Mouse (Mus musculus) layer of hippocampus, postnatal 10 days (tissue): ENCODE results near the gene Gm28041. TPM values are rescaled to one million over a fixed set of nuclear protein-coding genes. Genes with fewer than 3 reads are reported as not detected.
"Not testable (repeated sequence)": the region's sequence is repeated elsewhere in the genome, so short reads cannot be mapped to it uniquely, and the experiment has no call there.

Experiments used
- DNase-seq, 2 experiments: peaks; one replicate each; pipeline ENCODE4 v3.0.0; 2021; ENCODE audit warnings: low spot score in 2 of 2
- long read RNA-seq: library from polyadenylated mRNA; stranded (forward); transcript quantifications from one replicate; pipeline ENCODE4 v2.0.0, GENCODE M21; 2023
- total RNA-seq, 2 experiments: library from RNA; stranded (reverse); gene quantifications; 2 replicates each; pipeline ENCODE4 v1.2.3; 2021

The Gm28041 gene
- not detected for total RNA-seq
- long read RNA-seq, result 0 reads

DNA sequence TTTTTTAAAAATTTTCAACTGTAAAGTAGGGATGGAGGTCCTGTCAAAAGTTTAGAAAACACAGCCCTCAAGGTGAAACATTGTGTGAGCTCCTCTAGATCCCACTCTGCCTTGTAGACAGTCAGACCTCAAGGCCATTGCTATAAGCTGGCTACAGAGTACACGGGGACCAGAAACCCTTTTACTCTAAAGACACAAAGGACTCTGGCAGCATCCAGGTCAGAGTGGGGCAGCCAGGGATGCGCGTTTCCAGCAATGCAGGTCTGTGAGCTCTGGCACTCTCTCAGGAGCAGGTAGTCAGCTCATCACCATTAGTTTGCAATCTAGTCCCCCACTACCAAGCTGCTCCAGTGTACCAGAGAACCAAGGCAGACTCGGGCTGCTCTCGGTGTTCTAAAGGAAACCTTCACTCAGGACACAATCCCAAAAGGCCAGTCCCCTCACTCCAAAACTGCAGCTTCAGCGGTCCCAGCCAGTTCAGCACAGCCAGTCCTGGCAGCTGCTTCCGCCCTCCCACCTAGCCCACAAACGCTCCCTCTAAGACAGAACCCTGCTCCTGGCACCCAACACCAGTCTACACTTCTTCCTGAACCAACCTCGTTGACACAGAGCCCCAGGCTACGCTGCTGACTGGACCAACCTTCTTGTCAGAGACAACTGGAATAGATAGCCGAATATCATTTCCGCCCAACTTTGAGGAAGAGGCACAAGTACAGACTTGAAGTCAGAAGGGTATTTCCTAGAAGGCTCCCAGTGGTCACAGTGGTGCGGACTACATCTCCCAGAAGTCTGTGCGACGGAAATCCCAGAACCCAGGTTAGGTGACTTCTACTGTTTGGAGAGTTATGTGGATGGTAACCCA lies at the start of gene Gm28041, which contains the start of gene Zfp456:
TSS of gene Gm28041 (minus strand) at position 684 of the 862 bp plus-strand sequence.
TSS of gene Zfp456 (minus strand) at position 761 of the 862 bp plus-strand sequence.
- peak; percentile 35 to 60 for DNase-seq

DNA sequence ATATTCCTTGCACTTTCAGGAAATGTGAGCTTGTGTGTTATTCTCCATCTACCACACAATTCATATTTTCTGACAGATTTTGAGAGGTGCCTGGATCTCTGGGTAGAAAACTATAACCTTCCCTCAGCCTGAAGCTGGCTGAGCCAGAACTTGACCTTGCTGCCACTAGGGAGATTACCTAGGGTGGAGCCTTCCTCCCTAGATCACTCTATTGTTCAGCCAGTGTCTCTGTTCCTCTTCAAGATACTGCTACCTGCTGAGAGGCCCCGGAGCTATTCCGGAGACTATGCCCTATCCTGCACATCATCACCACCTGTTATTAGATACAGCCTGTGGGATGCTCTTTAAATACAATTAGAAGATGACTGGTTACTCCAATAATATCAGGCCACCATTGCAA lies 47.0 kb upstream of the Gm28041 start:
- not testable (repeated sequence) for DNase-seq

DNA sequence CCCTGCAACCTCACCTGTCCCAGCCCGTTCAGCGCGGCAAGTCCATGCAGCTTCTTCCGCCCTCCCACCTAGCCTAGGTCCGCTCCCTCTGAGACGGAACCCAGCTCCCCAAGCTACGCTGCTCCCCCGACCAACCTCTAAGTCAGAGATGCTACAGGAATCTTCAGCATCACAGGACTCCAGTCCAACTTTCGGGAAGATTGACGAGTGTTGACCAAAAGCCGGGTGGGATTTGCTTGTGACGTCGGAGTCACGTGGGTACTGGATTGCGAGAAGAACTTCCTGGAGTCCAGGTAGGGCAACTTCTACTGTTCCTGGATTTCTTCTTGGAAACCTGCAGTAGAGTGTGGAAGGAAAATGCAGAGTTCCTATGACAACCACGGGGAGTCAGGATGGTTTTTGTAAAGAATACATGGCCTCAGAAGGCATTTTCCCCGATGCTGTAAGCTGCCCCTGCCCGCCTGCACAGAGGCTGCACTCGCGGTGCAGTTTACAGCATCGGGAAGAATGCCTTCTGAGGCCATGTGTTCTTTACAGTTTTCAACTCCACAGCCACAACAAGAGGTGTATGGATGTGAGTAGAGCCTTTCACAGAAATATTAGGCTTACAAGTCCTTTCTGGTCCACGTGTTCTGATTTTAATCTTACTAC lies 45.8 kb upstream of the Gm28041 start, which contains the start of gene Zfp459:
TSS of gene Zfp459 (minus strand) at position 212 of the 651 bp plus-strand sequence.
- DNase-seq, result peak; percentile 22 to 27

DNA sequence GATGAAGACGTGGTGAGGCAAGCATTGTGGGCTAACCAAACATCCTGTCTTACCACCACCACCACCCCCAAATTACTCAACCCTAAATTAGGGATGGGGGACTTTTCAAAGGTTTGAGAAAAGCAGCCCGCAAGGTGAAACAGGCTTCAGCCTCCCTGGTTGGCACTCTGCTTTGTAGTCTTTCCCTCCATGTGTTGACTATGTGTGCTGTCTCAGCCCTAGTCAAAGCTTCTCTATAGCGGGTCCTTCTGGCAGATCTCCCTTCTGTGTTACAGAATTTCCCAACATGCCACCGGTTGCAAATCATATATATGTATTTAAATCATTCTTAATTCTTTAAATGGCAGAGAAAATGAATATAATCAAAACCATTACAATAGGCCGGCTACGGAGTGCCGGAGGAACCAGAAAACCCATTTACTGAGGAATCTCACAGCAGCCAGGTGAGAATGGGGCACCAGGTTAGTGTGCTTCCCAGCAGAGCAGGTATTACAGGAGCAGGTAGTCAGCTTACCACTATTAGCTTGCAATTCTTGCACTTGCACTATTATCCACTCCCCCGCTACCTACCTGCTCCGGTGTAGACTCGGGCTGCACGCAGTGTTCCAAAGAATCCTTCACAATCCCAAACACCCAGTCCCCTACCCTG lies 45.1 kb upstream of the Gm28041 start:
- no peak for DNase-seq

DNA sequence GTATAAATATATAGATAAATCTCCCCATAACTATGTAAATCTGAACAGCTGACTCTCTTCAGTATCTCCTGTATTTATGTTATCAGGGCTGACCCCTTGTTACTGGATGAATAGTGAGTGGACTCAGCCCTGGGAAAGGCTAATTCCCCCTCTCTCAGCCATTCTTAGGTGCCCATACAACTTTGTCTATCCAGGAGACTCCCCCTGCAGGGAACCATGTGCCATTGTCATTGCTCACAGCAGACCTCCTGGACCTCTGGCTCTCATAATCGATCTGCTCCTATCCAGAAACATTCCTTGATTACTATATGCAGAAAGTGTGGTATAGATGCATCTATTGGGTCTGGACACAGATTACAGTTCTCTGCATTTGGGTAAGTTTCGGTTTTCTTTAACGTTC lies 41.3 kb upstream of the Gm28041 start:
- DNase-seq, result no peak

DNA sequence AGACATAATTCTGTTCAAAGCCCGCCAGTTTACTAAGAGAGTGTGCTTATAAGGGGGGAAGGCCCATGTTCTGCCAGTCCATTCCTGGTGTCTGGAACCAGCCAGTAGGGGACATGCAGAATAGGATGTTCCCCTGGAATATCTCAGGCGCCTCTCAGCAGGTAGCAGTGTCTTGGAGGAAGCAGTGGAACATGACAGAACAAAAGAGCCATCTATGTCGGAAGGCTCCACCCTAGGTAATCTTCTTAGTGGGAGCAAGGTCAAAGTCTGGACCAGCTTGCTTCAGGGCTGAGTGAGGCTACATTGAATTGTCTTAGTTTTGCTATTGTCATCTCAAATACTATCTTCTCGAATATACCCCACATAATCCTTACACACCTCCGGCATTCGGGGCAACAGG lies 40.2 kb upstream of the Gm28041 start:
- DNase-seq, result no peak

DNA sequence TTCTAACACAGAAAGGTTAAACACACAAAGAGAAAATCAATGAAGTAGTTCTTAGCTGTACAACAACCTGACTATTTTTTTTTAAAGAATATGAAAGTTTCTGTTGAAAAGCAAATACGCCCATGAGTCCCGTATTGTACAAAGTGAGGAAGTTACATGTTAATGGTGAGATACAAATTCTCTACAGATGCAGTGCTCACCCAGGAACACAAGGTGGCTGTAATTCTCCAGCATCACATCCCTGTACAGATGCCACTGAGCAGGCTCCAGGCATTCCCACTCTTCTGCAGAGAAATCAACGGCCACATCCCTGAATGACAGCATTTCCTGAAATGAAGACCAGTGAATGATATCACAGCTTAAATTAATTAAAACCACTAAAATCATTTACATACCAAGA lies 38.1 kb upstream of the Gm28041 start:
- DNase-seq, result not testable (repeated sequence)

DNA sequence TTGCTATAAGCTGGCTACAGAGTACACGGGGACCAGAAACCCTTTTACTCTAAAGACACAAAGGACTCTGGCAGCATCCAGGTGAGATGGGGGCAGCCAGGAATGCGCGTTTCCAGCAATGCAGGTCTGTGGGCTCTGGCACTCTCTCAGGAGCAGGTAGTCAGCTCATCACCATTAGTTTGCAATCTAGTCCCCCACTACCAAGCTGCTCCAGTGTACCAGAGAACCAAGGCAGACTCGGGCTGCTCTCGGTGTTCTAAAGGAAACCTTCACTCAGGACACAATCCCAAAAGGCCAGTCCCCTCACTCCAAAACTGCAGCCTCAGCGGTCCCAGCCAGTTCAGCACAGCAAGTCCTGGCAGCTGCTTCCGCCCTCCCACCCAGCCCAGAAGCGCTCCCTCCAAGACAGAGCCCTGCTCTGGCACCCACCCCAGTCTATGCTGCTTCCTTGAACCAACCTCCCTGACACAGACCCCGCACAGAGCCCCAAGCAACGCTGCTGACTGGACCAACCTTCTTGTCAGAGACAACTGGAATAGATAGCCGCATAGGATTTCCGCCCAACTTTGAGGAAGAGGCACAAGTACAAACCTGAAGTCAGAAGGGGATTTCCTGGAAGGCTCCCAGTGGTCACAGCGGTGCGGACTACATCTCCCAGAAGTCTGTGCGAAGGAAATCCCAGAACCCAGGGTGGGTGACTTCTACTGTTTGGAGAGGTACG lies 23.8 kb upstream of the Gm28041 start, which contains the start of gene Zfp429:
TSS of gene Zfp429 (minus strand) at position 637 of the 721 bp plus-strand sequence.
- peak; percentile 54 to 68 for DNase-seq

DNA sequence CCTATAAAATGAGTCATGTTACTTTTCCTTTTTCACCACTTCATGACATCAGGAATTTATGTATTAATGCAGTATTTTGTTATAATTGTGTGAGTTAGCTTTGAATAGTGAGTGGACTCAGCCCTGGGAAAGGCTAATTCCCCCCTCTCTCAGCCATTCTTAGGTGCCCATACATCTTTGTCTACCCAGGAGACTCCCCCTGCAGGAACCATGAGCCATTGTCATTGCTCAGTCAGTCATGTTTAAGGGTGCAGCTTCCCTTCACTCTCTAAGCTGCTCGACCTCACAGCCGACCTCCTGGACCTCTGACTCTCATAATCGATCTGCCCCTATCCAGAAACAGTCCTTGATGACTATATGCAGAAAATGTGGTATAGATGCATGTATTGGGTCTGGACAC lies 722 bp upstream of the Gm28041 start:
- not testable (repeated sequence) for DNase-seq

DNA sequence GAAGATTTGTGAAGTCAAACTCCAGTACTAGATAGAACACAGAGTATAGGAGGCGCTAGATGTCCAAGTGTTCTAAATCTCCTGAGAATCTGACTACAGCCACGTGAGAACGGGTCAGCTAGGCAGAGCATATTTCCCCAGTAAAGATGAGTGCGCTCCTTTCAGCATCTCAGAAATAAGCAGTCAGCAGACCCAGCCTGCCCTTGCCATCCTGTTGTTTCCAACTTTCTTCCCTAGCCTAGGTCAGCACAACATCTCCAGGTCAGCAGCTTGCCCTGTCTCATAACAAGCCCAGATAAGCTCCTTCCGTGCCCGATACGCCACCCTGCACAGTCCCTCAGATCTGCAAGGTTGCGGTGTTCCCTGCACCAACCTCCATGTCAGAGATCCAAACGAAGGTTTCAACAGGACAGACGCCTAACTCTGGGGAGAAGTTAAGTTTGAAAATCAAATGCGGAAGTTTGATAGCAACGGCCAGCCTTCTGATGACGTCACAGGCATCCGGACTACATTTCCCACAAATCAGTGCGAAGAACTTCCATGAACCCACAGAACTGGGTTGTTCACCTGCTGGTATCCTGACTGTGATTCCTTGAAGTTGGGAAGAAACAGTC lies 15.3 kb downstream of the Gm28041 start, which contains the start of the genes Gm28044 and Zfp953:
TSS of gene Gm28044 (minus strand) at position 406 of the 614 bp plus-strand sequence.
TSS of gene Zfp953 (minus strand) at position 475 of the 614 bp plus-strand sequence.
- DNase-seq, result peak; percentile 86 to 87

DNA sequence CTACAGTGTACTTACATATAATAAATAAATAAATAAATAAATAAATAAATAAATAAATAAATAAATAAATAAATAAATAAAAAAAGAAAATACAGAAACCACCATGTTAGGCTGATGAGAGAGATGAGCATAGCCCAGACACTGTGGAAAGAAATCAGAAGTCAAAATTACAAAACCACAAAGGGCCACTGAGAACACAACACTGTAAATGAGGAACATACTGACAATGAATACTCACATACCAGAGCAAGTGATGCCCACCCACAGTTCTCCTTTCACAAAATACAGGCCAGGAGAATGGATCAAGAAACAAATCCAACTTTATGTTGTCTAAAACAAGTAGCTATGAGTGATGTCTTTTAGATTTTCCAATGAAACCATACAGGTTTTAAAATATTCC lies 23.7 kb downstream of the Gm28041 start:
- no peak for DNase-seq

DNA sequence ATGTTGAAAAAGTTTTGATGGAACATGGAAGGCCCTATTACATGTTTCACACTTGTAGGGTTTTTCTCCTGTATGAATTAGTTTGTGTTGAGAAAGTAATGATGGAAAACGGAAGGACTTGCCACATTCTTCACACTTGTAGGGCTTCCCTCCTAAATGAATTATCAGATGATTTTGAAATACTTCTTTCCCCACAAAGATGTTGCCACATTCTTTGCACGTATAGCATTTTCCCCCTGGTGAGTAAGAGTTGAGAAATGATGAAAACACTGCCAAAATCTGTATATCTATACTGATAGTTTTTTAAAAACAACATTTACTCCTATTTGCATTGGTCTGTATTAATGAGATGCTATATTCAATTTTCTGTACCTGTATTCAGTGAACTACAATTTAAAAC lies 32.1 kb downstream of the Gm28041 start:
- no peak for DNase-seq

DNA sequence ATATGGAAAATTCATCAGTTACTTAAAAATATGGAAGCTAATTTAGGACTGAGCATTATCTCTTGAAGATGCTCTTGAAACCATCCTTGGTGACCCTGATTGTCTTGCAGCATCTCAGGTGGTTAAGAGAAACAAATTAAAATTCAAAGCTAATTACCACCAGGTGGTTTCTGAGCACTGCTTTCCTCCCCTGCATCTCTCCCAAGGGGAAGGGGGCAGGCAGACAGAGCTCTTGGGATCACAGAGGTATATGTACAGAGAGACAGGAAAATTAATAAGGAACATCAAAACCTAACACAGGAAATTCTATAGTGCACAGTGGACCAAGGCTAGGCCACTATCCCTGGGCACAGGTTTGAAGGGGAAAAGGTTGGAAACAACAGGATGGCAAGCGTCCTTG lies 42.7 kb downstream of the Gm28041 start:
- no peak for DNase-seq

DNA sequence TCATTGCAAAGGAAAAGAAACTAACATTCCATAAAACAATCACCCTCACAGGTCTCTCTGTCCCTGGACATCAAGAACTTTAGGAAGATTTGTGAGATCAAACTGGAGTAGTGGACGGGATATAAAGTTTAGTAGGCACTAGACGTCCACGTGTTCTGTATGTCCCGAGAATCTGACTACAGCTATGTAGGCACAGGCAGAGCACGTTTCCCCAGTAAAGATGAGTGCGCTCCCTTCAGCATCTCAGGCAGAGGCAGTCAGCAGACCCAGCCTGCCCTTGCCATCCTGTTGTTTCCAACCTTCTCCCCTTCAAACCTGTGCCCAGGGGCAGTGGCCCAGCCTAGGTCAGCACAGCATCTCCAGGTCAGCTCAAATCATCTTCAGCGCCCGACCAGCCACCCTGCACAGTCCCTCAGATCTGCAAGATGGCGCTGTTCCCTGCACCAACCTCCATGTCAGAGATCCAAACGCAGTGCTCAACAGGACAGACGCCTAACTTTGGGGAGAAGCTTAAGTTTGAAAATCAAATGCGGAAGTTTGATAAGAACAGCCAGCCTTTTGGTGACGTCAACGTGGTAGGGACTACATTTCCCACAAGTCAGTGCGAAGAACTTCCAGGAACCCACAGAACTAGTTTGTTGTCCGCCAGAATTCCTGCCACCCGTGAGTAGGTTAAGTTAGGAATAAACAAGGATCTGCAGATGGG lies 43.4 kb downstream of the Gm28041 start, which contains the start of gene Zfp595:
TSS of gene Zfp595 (minus strand) at position 552 of the 706 bp plus-strand sequence.
- DNase-seq, result peak; percentile 63 to 64

DNA sequence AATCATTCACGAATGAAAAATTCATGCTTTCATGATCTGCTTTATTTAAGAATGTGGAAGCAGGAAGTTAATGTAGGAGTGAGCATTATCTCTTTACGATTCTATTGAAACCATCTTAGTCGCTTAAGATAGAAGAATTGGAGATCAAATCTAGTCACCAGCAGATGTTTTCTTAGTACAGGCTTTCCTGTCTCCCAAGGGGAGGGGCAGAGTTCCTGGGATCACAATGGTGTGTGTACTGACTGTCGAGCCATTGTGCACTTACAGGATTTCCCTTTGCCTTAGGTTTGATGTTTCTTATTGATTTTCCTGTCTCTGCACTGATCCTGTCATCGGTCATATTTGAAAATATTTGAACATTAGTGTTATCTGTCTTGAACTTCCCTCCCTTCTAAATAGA lies 68.8 kb downstream of the Gm28041 start:
- peak in 1 of 2 experiments; percentile 4 for DNase-seq

DNA sequence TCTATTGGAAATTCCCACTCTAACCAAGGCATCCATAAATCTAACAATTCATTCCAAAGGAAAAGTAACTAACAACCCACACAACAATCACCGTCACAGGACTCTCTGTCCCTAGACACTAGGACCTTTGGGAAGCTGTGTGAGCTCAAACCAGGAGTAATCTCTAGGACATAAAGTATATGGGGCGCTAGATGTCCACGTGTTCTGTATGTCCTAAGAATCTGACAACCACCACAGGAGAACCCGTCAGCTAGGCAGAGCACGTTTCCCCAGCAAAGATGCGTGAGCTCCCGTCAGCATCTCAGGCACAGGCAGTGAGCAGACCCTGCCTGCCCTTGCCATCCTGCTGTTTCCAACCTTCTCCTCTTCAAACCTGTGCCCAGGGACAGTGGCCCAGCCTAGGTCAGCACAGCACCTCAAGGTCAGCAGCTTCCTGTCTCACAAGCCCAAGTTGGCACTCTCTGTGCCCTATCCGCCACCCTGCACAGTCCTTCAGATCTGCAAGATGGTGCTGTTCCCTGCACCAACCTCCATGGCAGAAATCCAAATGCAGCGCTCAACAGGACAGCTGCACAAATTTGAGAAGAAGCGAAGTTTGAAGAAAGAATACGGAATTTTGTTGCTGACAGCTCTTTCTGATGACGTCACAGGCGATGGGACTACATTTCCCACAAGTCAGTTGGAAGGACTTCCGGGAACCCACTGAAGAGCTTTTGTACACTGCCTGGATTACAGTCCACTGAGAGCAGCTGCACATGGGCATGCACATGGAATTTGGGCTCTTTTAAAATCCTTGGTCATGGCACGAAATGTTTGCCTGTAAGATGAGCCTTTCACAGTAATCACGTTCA lies 69.5 kb downstream of the Gm28041 start, which contains the start of gene Zfp457:
TSS of gene Zfp457 (minus strand) at position 664 of the 851 bp plus-strand sequence.
- peak; percentile 86 to 87 for DNase-seq
